Mouse (Mus musculus) left cerebral cortex, adult 9 months (tissue): ENCODE measurements around the gene Ric8b.

Experiments used
- DNase-seq, 2 experiments: peaks; one replicate each; pipeline ENCODE4 v3.0.0; 2022; ENCODE audit warnings: low spot score in 2 of 2

Gene Ric8b

GRCm38 (mm10) chr10:85054876-85055275 is 137.5 kb downstream of the Ric8b start:
- DNase-seq: no peak
